8 mouse cellular contexts compared by ENCODE assay signal in genomic region chr15:95907337-95907736, GRCm38 (mm10).
A peak's percentile ranks its signal among the peaks of the same experiment; 100 is the strongest.
DNase-seq lines count a peak whose midpoint lies in the region; ATAC-seq lines count a peak whose summit lies in the region.

No protein-coding gene starts in this region.

- no peak overlapping the region for H3K4me2 ChIP-seq in forebrain, embryonic 14.5 days (ENCODE audit: low read length)
- H3K4me2 ChIP-seq in forebrain, embryonic 11.5 days (ENCODE audit: low read depth, low read length, severe bottlenecking): no peak overlapping the region
- H3K4me2 ChIP-seq in lung, embryonic 16.5 days (ENCODE audit: low read depth, low read length): no peak overlapping the region

- H3K9ac ChIP-seq in forebrain, embryonic 14.5 days (ENCODE audit: low read length): no peak overlapping the region
- no peak overlapping the region for H3K9ac ChIP-seq in forebrain, embryonic 11.5 days (ENCODE audit: low read length)
- H3K9ac ChIP-seq in lung, embryonic 16.5 days (ENCODE audit: low read length): no peak overlapping the region

- ATAC-seq in forebrain, embryonic 14.5 days: peak; percentile 18; the same call in 1 of the 2 replicates
- no peak for ATAC-seq in forebrain, embryonic 11.5 days (replicated peaks; ENCODE audit: low FRiP score)
- ATAC-seq in lung, embryonic 16.5 days (ENCODE audit: low read depth): peak; percentile 71

- no peak overlapping the region for H3K27ac ChIP-seq in forebrain, embryonic 14.5 days (ENCODE audit: low read depth, low read length)
- H3K27ac ChIP-seq in forebrain, embryonic 11.5 days (ENCODE audit: low read depth, low read length): no peak overlapping the region
- H3K27ac ChIP-seq in lung, embryonic 16.5 days (ENCODE audit: low read length): peak overlapping the region; percentile 31; the same call in 1 of the 2 replicates

- H3K4me3 ChIP-seq in forebrain, embryonic 14.5 days (ENCODE audit: low read depth, low read length): no peak overlapping the region
- no peak overlapping the region for H3K4me3 ChIP-seq in forebrain, embryonic 11.5 days (ENCODE audit: low read depth, low read length)
- no peak overlapping the region for H3K4me3 ChIP-seq in lung, embryonic 16.5 days (ENCODE audit: low read length)

- WGBS in forebrain, embryonic 14.5 days: 78% methylated on average over 10 of the region's 10 CpGs
- 87% methylated on average over 10 of the region's 10 CpGs for WGBS in forebrain, embryonic 11.5 days
- 60% methylated on average over 10 of the region's 10 CpGs for WGBS in lung, embryonic 16.5 days

- peak; percentile 46 for DNase-seq in forebrain, embryonic 14.5 days (ENCODE audit: low spot score)
- DNase-seq in forebrain, embryonic 11.5 days (ENCODE audit: low spot score): no peak
- peak; percentile 65 for DNase-seq in NIH3T3 (ENCODE audit: low read depth)
- peak; percentile 80 for DNase-seq in gastrocnemius, postnatal 25 days
- DNase-seq in kidney, postnatal 25 days: peak; percentile 63 to 76
- DNase-seq in thymus, postnatal 36 days: no peak
- DNase-seq in thymus, postnatal 14 days: no peak

- H3K27me3 ChIP-seq in forebrain, embryonic 14.5 days (replicated peaks; ENCODE audit: control insufficient read depth, insufficient read depth, low read length): no peaks in the 10 kb centered on the region
- H3K27me3 ChIP-seq in forebrain, embryonic 11.5 days (ENCODE audit: control insufficient read depth, insufficient read depth, low read length): no peaks in the 10 kb centered on the region
- H3K27me3 ChIP-seq in lung, embryonic 16.5 days (ENCODE audit: control insufficient read depth, insufficient read depth, low read depth, low read length): no peaks in the 10 kb centered on the region

- H3K4me1 ChIP-seq in forebrain, embryonic 14.5 days (ENCODE audit: control insufficient read depth, insufficient read depth, low read length): no peaks in the 10 kb centered on the region
- H3K4me1 ChIP-seq in forebrain, embryonic 11.5 days (replicated peaks; ENCODE audit: control insufficient read depth, insufficient read depth, low read length): no peaks in the 10 kb centered on the region
- H3K4me1 ChIP-seq in lung, embryonic 16.5 days (replicated peaks; ENCODE audit: control insufficient read depth, insufficient read depth, low read length): peaks cover 51% of the 10 kb centered on the region

- H3K9me3 ChIP-seq in forebrain, embryonic 14.5 days (replicated peaks; ENCODE audit: control insufficient read depth, low read length): no peaks in the 10 kb centered on the region
- no peaks in the 10 kb centered on the region for H3K9me3 ChIP-seq in forebrain, embryonic 11.5 days (ENCODE audit: control insufficient read depth, low read length)
- H3K9me3 ChIP-seq in lung, embryonic 16.5 days (ENCODE audit: control insufficient read depth, low read length): no peaks in the 10 kb centered on the region

- no peaks in the 10 kb centered on the region for H3K36me3 ChIP-seq in forebrain, embryonic 14.5 days (ENCODE audit: control insufficient read depth, insufficient read depth, low read length)
- H3K36me3 ChIP-seq in forebrain, embryonic 11.5 days (ENCODE audit: control insufficient read depth, insufficient read depth, low read length): no peaks in the 10 kb centered on the region
- H3K36me3 ChIP-seq in lung, embryonic 16.5 days (ENCODE audit: control insufficient read depth, insufficient read depth, low read length): no peaks in the 10 kb centered on the region

Comparison
In these comparisons a context has a peak if more than half of its experiments do, and no peak if none do; other contexts are left out.
1. DNase-seq: peak in forebrain, embryonic 14.5 days (single experiment), NIH3T3 (single experiment), gastrocnemius, postnatal 25 days (single experiment) and kidney, postnatal 25 days (2 of 2); none in forebrain, embryonic 11.5 days (single experiment), thymus, postnatal 36 days (0 of 2) and thymus, postnatal 14 days (single experiment).